Mouse (Mus musculus) forebrain, embryonic 10.5 days (tissue): ENCODE data around the gene Tyk2. TPM values are rescaled to one million over a fixed set of nuclear protein-coding genes. Genes with fewer than 3 reads are reported as not detected.

Experiments used
- DNase-seq: peaks from one replicate; pipeline ENCODE4 v3.0.0-alpha.2; 2017; ENCODE audit warnings: low spot score; ENCODE audit errors: extremely low spot score
- H3K27ac ChIP-seq: fragments of 300-500 bp; sonication (generic); 2 replicates; pipeline ENCODE4 v1.5.1; 2016; ENCODE audit warnings: mild to moderate bottlenecking
- H3K27me3 ChIP-seq: fragments of 300-500 bp; sonication (generic); 2 replicates; pipeline ENCODE4 v1.6.1; 2016; ENCODE audit warnings: mild to moderate bottlenecking; ENCODE audit not compliant: poor library complexity, severe bottlenecking
- H3K36me3 ChIP-seq: fragments of 300-500 bp; sonication (generic); replicated peaks from 2 replicates; pipeline ENCODE4 v1.6.1; 2016; ENCODE audit warnings: mild to moderate bottlenecking, moderate library complexity
- H3K4me1 ChIP-seq: fragments of 300-500 bp; sonication (generic); 2 replicates; pipeline ENCODE4 v1.6.1; 2016
- H3K4me3 ChIP-seq: fragments of 300-500 bp; sonication (generic); 2 replicates; pipeline ENCODE4 v1.5.1; 2016; ENCODE audit warnings: mild to moderate bottlenecking, moderate library complexity
- H3K9me3 ChIP-seq: fragments of 300-500 bp; sonication (generic); 2 replicates; pipeline ENCODE4 v1.6.1; 2016; ENCODE audit warnings: mild to moderate bottlenecking, moderate library complexity
- WGBS: fragments of 180-500 bp; shearing (Covaris S2); methylation state at CpG from one replicate; pipeline ENCODE4 v1.1.7; 2016; 5-methylcytosine and 5-hydroxymethylcytosine counted together
- polyA plus RNA-seq: library from polyadenylated mRNA; unstranded; fragments of >200 nt; fragmentation: Nextera tagmentation; extraction: Ambion mirVana; gene quantifications from 2 replicates; pipeline ENCODE4 v1.2.1, GENCODE M21; 2016

Tyk2 gene
- polyA plus RNA-seq, 1 experiment from 2014 or later: 12.6 TPM

GRCm38 (mm10) chr9:21144361-21144760, 13.3 kb upstream of the Tyk2 start:
- Histone ChIP-seq H3K4me1 (peaks cover 32% of the 10 kb centered on the region), H3K27me3 (no peaks in the 10 kb centered on the region), H3K4me3 (no peak overlapping the region), H3K9me3 (no peaks in the 10 kb centered on the region), H3K36me3 (peaks cover 90% of the 10 kb centered on the region), H3K27ac (no peak overlapping the region)
- WGBS: 96% methylated on average over 3 of the region's 3 CpGs
- no peak for DNase-seq

- DNase-seq: no peak
- Histone ChIP-seq H3K36me3 (peaks cover 99% of the 10 kb centered on the region), H3K9me3 (no peaks in the 10 kb centered on the region), H3K27me3 (no peaks in the 10 kb centered on the region), H3K27ac (no peak overlapping the region), H3K4me3 (no peak overlapping the region), H3K4me1 (peaks cover 9% of the 10 kb centered on the region)
- 93% methylated on average over 14 of the region's 14 CpGs for WGBS
Measured at GRCm38 (mm10) chr9:21141922-21142321, 10.9 kb upstream of the Tyk2 start.

GRCm38 (mm10) chr9:21138386-21138785, 7.3 kb upstream of the Tyk2 start:
- Histone ChIP-seq H3K36me3 (peaks cover 72% of the 10 kb centered on the region), H3K4me3 (no peak overlapping the region), H3K27ac (no peak overlapping the region), H3K4me1 (0 out of 2 replicates have a peak, but pooled peaks cover 2% of the 10 kb centered on the region), H3K27me3 (no peaks in the 10 kb centered on the region), H3K9me3 (no peaks in the 10 kb centered on the region)
- DNase-seq: no peak
- 92% methylated on average over 4 of the region's 4 CpGs for WGBS

- Histone ChIP-seq H3K27me3 (no peaks in the 10 kb centered on the region), H3K4me3 (no peak overlapping the region), H3K36me3 (peaks cover 61% of the 10 kb centered on the region), H3K27ac (no peak overlapping the region), H3K9me3 (no peaks in the 10 kb centered on the region), H3K4me1 (0 out of 2 replicates have a peak, but pooled peaks cover 2% of the 10 kb centered on the region)
- DNase-seq: peak; percentile 46
- WGBS: 55% methylated on average over 3 of the region's 3 CpGs
Measured at GRCm38 (mm10) chr9:21137229-21137628, 6.2 kb upstream of the Tyk2 start.

GRCm38 (mm10) chr9:21136401-21136800, 5.4 kb upstream of the Tyk2 start:
- 87% methylated on average over 6 of the region's 6 CpGs for WGBS
- Histone ChIP-seq H3K36me3 (peaks cover 52% of the 10 kb centered on the region), H3K4me1 (peaks cover 5% of the 10 kb centered on the region; the same call in 1 of the 2 replicates), H3K4me3 (no peak overlapping the region), H3K9me3 (no peaks in the 10 kb centered on the region), H3K27me3 (no peaks in the 10 kb centered on the region), H3K27ac (no peak overlapping the region)
- no peak for DNase-seq

- WGBS: 77% methylated on average over 1 of the region's 1 CpGs
- H3K4me1 ChIP-seq: peaks cover 7% of the 10 kb centered on the region; the same call in 1 of the 2 replicates
- no peak overlapping the region for H3K4me3 ChIP-seq
Measured at GRCm38 (mm10) chr9:21135941-21136381, 4.9 kb upstream of the Tyk2 start.

GRCm38 (mm10) chr9:21135329-21135890, 4.4 kb upstream of the Tyk2 start:
- 82% methylated on average over 4 of the region's 4 CpGs for WGBS
- Histone ChIP-seq H3K27ac (no peak overlapping the region), H3K36me3 (peaks cover 42% of the 10 kb centered on the region), H3K4me1 (peaks cover 12% of the 10 kb centered on the region), H3K4me3 (no peak overlapping the region), H3K27me3 (no peaks in the 10 kb centered on the region), H3K9me3 (no peaks in the 10 kb centered on the region)
- DNase-seq: no peak

More at GRCm38 (mm10) chr9:21135941-21136381, 4.9 kb upstream of the Tyk2 start:
- no peaks in the 10 kb centered on the region for H3K27me3 ChIP-seq
- H3K9me3 ChIP-seq: no peaks in the 10 kb centered on the region
- peaks cover 48% of the 10 kb centered on the region for H3K36me3 ChIP-seq
- no peak overlapping the region for H3K27ac ChIP-seq
- no peak for DNase-seq

GRCm38 (mm10) chr9:21134595-21135328, 3.7 kb upstream of the Tyk2 start:
- Histone ChIP-seq H3K36me3 (peaks cover 36% of the 10 kb centered on the region), H3K27ac (no peak overlapping the region), H3K4me3 (no peak overlapping the region), H3K9me3 (no peaks in the 10 kb centered on the region), H3K4me1 (peaks cover 17% of the 10 kb centered on the region), H3K27me3 (no peaks in the 10 kb centered on the region)
- DNase-seq: no peak
- 85% methylated on average over 9 of the region's 9 CpGs for WGBS

GRCm38 (mm10) chr9:21133064-21133707, 2.1 kb upstream of the Tyk2 start:
- H3K36me3 ChIP-seq: peaks cover 20% of the 10 kb centered on the region

GRCm38 (mm10) chr9:21132102-21132775, 1.2 kb upstream of the Tyk2 start:
- H3K27me3 ChIP-seq: no peaks in the 10 kb centered on the region
- H3K36me3 ChIP-seq: peaks cover 11% of the 10 kb centered on the region
- no peak overlapping the region for H3K27ac ChIP-seq
- no peaks in the 10 kb centered on the region for H3K9me3 ChIP-seq
- peak overlapping the region; percentile 61; the same call in 1 of the 2 replicates for H3K4me3 ChIP-seq
- H3K4me1 ChIP-seq: peaks cover 17% of the 10 kb centered on the region
- 90% methylated on average over 12 of the region's 12 CpGs for WGBS
- no peak for DNase-seq

More at GRCm38 (mm10) chr9:21133064-21133707, 2.1 kb upstream of the Tyk2 start:
- no peak overlapping the region for H3K27ac ChIP-seq
- no peak overlapping the region for H3K4me3 ChIP-seq
- peaks cover 17% of the 10 kb centered on the region for H3K4me1 ChIP-seq
- DNase-seq: no peak
- WGBS: 85% methylated on average over 9 of the region's 9 CpGs
- H3K9me3 ChIP-seq: no peaks in the 10 kb centered on the region
- H3K27me3 ChIP-seq: no peaks in the 10 kb centered on the region

- WGBS: 91% methylated on average over 2 of the region's 2 CpGs
- H3K27ac ChIP-seq: no peak overlapping the region
- no peaks in the 10 kb centered on the region for H3K9me3 ChIP-seq
Measured at GRCm38 (mm10) chr9:21126259-21126627, 4.8 kb downstream of the Tyk2 start.

GRCm38 (mm10) chr9:21125502-21126258, 5.4 kb downstream of the Tyk2 start:
- Histone ChIP-seq H3K27ac (no peak overlapping the region), H3K4me3 (no peak overlapping the region), H3K27me3 (no peaks in the 10 kb centered on the region), H3K4me1 (peaks cover 8% of the 10 kb centered on the region), H3K9me3 (no peaks in the 10 kb centered on the region), H3K36me3 (peaks cover 14% of the 10 kb centered on the region)
- 90% methylated on average over 9 of the region's 9 CpGs for WGBS
- no peak for DNase-seq

More at GRCm38 (mm10) chr9:21126259-21126627, 4.8 kb downstream of the Tyk2 start:
- no peak overlapping the region for H3K4me3 ChIP-seq
- H3K27me3 ChIP-seq: no peaks in the 10 kb centered on the region
- no peak for DNase-seq
- H3K4me1 ChIP-seq: peaks cover 11% of the 10 kb centered on the region
- H3K36me3 ChIP-seq: peaks cover 12% of the 10 kb centered on the region
